Mouse (Mus musculus) lung, adult 18-20 months (tissue): Measurements from ENCODE around the gene Ndufa3.
A peak's percentile ranks its signal among the peaks of the same experiment; 100 is the strongest.
"Not testable (repeated sequence)": the region's sequence is repeated elsewhere in the genome, so short reads cannot be mapped to it uniquely, and the experiment has no call there.

Source experiments
- DNase-seq, 2 experiments: peaks; one replicate each; pipeline ENCODE4 v3.0.0; 2022; ENCODE audit warnings: mixed read lengths in 2 of 2

The Ndufa3 gene

GRCm38 (mm10) chr7:3617242-3617995 is at the start of gene Ndufa3:
TSS of gene Ndufa3 (plus strand) at chr7:3617373.
- peak; percentile 90 to 93 for DNase-seq

DNA sequence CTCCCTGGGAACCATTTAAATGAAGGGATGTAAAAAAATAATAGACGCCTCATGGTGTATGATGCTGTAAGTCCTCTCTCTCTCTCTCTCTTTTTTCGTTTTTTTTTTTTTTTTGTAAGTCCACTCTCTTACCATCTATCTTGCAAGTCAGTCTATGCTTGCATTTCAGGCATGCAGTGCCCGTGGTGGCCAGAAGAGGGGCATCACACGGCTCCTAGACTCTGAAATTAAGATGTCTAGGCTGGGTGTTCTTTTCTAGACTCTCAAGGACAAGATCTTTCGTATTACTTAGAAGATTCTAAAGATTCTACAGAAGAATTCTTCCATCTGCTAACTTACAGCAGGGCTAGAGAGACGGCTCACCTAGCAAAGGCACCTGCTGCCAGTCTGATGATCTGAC is 47.4 kb upstream of the Ndufa3 start:
- DNase-seq: no peak

DNA sequence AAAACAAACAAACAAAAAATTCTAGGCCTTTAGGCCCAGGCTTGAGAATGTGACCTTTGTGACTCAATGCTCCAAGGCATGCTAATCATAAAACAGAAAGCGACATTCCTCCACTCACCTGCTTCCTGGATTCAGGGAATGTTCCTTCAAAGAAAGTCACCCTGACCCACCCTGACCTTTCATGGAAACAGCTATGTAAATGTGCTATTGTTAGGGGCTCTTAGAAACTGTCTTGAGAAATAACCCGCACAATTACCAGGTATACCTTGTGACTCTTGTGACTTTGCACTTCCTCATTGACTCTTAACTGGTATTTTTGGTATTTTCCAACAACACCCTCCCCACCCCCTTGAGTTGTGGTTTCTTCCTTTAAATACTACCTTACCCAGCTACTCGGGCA is 46.6 kb upstream of the Ndufa3 start:
- DNase-seq: not testable (repeated sequence)

DNA sequence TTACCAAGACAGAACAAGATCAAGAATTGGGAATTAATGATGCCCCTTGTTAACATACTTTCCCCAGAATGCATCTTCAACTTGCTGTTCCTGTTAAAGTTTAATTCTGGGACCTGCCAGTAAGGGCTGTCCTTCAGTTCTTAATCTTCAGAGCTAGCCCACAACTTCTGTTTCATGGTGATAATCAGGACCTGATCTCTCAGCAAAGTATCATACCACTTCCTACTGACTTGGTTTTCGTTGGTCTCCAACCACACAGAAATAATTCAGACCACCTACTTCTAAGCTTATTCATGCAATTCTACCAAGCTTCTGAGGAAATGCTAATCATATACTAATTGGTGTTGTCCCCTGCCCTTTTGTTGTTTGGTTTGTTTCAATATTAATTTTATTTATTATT is 45.3 kb upstream of the Ndufa3 start:
- DNase-seq: no peak

DNA sequence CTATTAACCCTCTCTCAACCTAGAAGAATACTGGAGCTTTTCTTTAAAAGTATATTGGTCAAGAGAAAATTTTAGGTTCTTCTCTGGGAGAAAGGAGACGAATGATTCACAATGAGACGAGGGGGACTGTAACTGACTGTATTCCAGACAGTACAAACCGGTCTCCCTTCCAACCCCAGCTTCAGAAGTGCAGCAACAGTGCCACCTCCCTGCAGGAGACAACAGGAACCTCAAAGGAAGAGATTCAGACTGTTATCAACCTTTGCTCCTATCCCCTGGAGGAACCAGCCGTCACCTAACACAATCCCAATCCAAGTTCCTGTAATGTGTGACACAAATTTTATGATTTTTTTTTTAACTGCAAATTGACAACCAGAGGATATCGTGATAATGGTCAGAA is 43.0 kb upstream of the Ndufa3 start:
- no peak for DNase-seq

- DNase-seq: no peak
These were observed 40.6 kb upstream of the Ndufa3 start for GRCm38 (mm10) chr7:3576354-3577124.

DNA sequence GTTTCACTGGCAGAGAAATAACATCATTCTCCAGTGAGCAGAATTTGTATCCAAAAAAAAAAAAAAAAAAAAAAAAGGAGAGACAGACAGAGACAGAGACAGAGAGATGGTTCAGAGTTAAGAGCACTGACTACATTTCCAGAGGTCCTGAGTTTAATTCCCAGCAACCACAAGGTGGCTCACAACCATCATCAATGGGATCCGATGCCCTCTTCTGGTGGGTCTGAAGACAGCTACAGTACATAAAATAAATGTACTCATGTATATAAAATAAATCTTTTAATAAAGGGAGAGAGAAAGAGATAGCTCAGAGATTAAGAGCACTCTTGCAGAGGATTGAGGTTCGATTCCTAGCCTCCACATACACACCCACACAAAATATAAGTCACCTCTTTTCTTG is 39.0 kb upstream of the Ndufa3 start:
- no peak for DNase-seq

DNA sequence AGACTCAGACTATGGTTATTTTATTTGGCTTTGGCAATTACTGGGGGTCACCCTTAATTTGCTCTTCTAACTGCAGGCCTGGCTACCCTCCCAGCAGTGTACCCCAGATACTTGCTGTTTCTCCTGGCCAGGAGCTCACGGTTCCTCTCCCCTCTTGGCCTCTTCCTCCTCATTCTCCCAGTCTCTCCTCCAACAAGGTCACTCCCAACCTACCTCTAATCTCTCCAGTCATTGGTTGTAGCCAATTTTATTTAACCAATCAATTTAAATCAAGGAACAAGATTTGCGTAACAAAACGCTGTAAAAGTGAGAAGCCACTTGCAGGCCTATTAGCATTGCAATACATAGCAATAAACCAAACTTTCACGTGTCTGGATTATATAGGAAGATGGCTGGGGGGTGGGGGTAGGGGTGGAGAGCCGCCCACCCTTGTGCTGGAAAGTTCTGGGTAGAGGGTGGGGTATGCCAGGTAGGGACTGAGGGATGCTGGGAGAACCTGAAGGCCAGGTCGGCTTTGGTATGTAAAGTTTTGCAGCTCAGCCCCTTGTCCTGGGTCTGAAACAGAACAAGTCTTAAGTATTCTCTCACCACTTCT is 38.1 kb upstream of the Ndufa3 start:
- DNase-seq: no peak

GRCm38 (mm10) chr7:3580029-3580428 is 37.1 kb upstream of the Ndufa3 start:
- DNase-seq: no peak

GRCm38 (mm10) chr7:3585763-3586162 is 31.4 kb upstream of the Ndufa3 start:
- no peak for DNase-seq

DNA sequence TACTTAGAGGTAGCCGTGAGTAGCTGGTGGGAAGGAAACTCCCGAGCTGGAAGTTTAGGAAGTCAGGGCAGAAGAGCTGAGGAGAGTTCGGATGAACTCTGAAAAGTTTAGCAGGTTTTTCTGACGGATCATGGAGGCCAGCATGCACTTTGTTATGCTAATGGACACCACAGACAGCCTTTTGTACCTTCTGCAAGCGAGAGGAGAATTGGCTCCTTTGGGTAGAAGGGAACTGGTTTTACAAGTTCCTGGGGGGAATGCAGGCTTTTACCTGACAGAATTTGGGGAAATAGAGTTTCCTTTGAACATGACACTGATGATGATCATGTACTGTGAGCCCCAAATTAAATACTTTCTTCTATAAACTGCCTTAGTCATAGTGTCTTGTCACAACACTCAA is 30.9 kb upstream of the Ndufa3 start:
- DNase-seq: no peak

GRCm38 (mm10) chr7:3587292-3587691 is 29.9 kb upstream of the Ndufa3 start:
- no peak for DNase-seq

GRCm38 (mm10) chr7:3590550-3590949 is 26.6 kb upstream of the Ndufa3 start:
- DNase-seq: no peak

DNA sequence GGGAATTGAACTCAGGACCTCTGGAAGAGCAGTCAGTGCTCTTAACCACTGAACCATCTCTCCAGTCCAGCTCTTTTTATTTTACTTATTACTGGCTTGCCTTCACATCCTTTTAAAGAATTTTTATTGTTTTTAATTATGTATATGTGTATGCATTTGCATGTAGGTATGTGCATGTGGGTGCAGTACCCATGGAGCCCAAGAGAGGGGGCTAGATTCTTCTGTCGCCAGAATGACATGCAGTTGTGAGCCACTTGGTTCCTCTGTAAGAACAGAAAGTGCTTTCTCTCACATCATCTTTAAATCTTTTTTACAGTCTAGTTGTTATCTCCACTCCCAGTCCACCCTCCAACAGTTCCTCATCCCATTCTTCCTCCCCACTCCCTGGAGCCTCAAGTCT is 25.6 kb upstream of the Ndufa3 start:
- no peak for DNase-seq

- no peak for DNase-seq
These were observed 23.3 kb upstream of the Ndufa3 start for GRCm38 (mm10) chr7:3593855-3594254.

- DNase-seq: no peak
These were observed 22.5 kb upstream of the Ndufa3 start for GRCm38 (mm10) chr7:3594686-3595085.

- peak; percentile 65 to 76 for DNase-seq
These were observed 22.0 kb upstream of the Ndufa3 start for GRCm38 (mm10) chr7:3595146-3595545.

GRCm38 (mm10) chr7:3597755-3598154 is 19.4 kb upstream of the Ndufa3 start:
- DNase-seq: not testable (repeated sequence)

DNA sequence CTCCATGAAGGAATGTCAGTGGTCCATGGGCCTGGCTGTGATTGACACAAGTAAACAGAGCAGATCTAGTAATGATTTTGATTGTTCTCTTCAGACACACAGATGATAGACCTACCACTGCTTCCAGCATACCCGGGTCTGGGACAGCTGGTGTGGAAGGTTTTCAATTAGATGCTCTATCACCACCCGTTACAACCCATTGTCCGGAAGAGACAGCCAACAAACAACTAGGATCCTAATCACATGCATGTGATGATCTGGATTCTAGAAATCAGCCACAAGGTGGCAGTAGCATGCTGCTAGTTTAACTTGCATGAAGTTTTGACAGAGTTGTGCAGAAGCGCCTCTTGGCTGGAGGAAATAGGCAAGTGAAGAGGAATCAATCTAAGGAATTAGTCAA is 16.1 kb upstream of the Ndufa3 start:
- DNase-seq: peak; percentile 44 to 61

GRCm38 (mm10) chr7:3606798-3607197 is 10.4 kb upstream of the Ndufa3 start:
- DNase-seq: no peak

DNA sequence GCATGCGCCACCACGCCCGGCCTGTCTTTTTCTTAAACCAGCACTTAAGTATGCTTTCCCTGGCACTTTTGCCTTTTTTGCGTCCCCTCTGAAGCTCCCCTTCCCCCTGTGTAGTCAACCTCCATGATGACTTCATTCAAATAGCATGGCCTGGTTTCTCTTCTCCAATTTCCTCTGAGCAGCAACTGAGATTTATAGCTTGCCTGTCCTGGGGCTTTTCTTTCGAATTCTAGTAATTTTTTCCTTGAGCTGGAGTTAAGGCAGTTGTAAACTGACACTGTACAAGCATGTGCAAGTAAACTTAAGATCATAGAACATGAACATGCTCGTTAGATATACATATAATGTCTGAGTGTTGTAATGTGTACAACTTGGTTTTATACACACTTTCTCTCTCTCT is 9.8 kb upstream of the Ndufa3 start:
- DNase-seq: no peak

DNA sequence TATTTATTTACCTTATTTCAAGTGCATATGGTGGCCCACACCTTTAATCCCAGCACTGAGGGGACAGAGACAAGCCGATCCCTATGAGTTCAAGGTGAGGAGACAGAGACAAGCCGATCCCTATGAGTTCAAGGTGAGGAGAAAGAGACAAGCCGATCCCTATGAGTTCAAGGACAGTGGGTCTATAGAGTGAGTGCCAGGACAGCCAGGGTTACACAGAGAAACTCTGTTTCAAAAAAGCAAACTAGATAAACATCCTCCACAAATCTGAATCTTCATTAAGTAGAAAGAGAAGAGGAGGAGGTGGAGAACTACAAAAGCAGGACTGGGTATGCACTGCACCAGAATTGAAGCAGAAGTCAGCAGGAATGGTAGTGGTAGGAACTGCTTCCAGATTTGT is 8.5 kb upstream of the Ndufa3 start:
- DNase-seq: no peak

DNA sequence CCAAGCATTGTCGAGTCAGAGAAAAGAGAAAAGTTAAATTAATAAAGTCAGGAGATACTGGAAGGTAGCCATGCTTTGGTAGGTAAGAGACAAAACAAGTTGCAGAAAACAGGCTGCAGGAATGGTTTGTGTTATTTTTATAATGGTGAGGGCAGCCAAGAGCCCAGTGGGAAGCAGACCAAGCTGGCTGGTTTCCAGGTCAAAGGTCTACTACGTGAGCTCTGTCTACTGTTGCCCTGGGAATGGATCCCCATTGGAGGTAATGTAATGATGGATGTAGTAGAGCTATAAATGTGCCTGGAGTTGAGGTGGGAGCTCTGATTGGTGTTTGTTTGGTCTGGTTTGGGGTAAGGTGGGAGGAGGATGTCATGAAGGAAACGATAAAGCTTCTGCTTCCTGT is 8.1 kb upstream of the Ndufa3 start:
- no peak for DNase-seq

DNA sequence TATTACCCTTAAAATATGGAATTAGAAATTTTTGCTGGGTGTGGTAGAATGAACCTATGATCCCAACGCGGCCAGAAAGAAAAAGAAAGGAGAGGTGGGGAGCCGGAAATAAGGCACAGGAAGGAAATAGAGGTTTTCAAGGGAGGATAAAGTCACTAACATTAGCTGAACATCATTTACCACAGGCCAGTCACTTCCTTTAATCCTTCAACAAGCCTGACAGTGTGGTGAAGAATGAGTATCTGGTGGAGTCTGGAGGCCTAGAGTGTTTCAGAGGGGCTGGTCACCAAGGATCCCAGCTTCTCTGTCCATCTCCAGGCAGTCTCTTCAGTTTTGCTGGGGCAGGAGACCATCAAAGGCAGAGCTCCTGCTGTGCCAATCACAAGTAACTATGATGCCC is 6.7 kb upstream of the Ndufa3 start:
- no peak for DNase-seq
